Mouse (Mus musculus) neural tube, embryonic 15.5 days (tissue): ENCODE results near the gene Znrf1. TPM values are rescaled to one million over a fixed set of nuclear protein-coding genes. Genes with fewer than 3 reads are reported as not detected.

Experiments
- polyA plus RNA-seq: library from polyadenylated mRNA; unstranded; fragments of >200 nt; fragmentation: Nextera tagmentation; extraction: Ambion mirVana; gene quantifications from 2 replicates; pipeline ENCODE4 v1.2.1, GENCODE M21; 2015

Gene Znrf1
- polyA plus RNA-seq, 1 experiment from 2014 or later = 93.3 TPM

Other genes with a start within 250 kb of the Znrf1 start
- 18.9 and 28.6 TPM in 2 replicates for gene Rfwd3, start 235.9 kb upstream of the Znrf1 start, polyA plus RNA-seq
- gene Mlkl, start 197.9 kb upstream of the Znrf1 start, polyA plus RNA-seq = 0.29 and 1.1 TPM in 2 replicates
- 0.69 and 0.86 TPM in 2 replicates for gene Fa2h, start 142.3 kb upstream of the Znrf1 start, polyA plus RNA-seq
- gene Wdr59, start 14.0 kb upstream of the Znrf1 start, polyA plus RNA-seq = 8.0 and 8.1 TPM in 2 replicates
- gene Ldhd, start 94.3 kb downstream of the Znrf1 start, polyA plus RNA-seq = 0.93 and 1.5 TPM in 2 replicates
- 26.9 TPM in 2 replicates for gene Zfp1, start 107.3 kb downstream of the Znrf1 start, polyA plus RNA-seq
- gene Ctrb1, start 154.9 kb downstream of the Znrf1 start, polyA plus RNA-seq = 25.6 TPM in 1 of 2 replicates, not detected in the other
- gene Bcar1, start 207.7 kb downstream of the Znrf1 start, polyA plus RNA-seq = 41.5 and 42.8 TPM in 2 replicates